1 mouse cellular context compared by ENCODE assay signal in genomic region chr5:21030226-21030625, GRCm38 (mm10).
TF ChIP-seq lines count a peak whose summit lies in the region.

No protein-coding gene starts in this region.

TF ChIP-seq in CH12.LX, 34 proteins besides CTCF, POLR2A, EP300 and RAD21 (continued from another document):
- TF ChIP-seq ETS1 (conservative IDR thresholded peaks at IDR 0.05; ENCODE audit: low read depth, low read length) (peak; percentile 79), UBTF (IDR thresholded peaks at IDR 0.05; ENCODE audit: low read depth, low read length) (no peak)
